Mouse (Mus musculus): ENCODE results near the gene Samd4b.
A peak's percentile ranks its signal among the peaks of the same experiment; 100 is the strongest.

Gene Samd4b

DNA sequence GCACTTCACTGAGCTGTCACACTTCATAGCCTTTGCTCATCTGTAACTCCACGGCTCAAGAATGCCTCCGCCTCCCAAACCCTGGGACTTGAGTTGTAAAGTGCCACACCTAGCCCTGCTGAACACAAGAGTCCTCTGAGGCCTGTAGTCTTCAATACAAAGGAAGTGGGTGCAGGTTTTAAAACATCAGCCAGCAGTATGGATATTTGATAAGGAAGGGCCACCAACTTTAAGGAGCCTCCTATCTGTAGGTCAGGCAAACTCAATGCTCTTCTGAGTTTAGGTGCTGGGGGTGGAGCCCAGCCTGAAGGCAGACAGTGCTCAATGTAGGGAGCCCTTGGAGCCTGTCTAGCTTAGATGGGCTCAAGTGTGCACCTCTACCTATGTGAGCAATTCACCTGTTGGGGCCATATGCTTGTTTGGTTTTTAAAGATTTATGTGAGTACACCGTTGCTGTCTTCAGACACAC is 243.8 kb downstream of the Samd4b start:
- no peak for DNase-seq

GRCm38 (mm10) chr7:28353267-28353666 is 244.7 kb downstream of the Samd4b start:
- DNase-seq = no peak

DNA sequence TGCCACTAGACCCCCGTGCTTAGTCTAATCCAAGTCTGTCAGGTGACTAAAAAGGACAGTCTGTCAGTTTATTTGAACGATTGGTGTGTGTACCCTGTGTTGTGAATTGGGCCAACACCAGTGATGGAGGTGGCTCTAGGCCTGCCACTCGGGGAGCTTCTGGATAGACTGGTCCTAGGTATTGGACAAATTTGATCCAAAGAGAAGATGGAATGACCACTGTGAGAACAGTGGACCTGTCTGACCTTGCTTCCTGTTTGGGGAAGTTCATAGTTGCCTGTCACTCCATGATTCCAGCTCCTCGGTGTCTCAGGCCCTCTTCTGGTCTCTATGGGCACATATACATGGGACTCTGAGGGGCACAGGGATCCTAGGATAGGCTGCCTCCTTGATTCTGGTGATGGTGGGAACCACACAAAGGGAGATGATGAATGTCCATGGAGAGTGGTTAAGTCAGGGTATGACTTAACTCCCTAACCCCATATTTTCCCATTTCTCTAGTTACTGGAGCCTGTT is 246.2 kb downstream of the Samd4b start:
- no peak for DNase-seq

DNA sequence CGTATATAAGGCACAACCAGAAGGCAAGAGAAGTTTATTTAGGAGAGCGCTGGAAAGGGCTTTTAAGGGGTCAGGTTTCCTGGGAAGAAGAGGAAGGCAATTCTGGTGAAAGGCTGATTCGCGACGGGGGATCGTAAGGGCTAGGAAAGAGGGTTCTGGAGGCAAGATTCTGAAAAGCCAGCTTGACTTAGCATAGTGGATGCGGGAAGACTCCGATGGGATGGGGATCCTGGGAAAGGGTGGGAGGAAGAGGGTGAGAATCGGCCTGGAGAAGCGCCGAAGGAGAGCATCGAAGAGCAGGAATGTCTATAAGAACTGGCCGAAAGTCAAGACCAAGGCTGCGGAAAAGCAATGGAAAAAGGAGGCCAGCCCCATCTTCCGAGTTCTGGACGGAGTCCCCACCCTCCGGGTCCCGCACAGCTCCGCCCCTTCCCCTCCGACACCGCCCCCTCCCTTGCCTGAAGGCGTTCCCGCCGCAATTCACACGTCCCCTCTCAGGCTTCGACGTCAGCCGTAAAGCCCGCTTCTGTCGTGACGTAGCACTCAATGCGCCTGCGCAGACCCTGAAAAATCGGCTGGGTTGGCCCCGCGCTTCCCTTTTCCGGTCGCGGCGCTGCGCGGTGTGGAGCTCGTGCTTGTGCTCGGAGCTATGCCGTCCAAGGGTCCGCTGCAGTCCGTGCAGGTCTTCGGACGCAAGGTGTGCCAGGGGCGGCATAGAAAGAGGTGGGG is 247.6 kb downstream of the Samd4b start, which contains the start of gene Rps16:
Gene Rps16, plus strand, starts transcription at position 498 of the 729 bp plus-strand sequence.
- DNase-seq = peak; percentile 97 to 98
